Mouse (Mus musculus) liver, embryonic 14 days (tissue): Measurements from ENCODE around the gene Gtf2a1. TPM values are rescaled to one million over a fixed set of nuclear protein-coding genes. Genes with fewer than 3 reads are reported as not detected.

ENCODE experiments used
- polyA plus RNA-seq: library from polyadenylated mRNA; depleted of rRNA; stranded (reverse); fragments of >200 nt; gene quantifications from 2 replicates; pipeline ENCODE4 v1.2.3, GENCODE M21; 2012; rRNA removed

Gene Gtf2a1
- 7.1 and 7.6 TPM in 2 replicates for polyA plus RNA-seq

DNA sequence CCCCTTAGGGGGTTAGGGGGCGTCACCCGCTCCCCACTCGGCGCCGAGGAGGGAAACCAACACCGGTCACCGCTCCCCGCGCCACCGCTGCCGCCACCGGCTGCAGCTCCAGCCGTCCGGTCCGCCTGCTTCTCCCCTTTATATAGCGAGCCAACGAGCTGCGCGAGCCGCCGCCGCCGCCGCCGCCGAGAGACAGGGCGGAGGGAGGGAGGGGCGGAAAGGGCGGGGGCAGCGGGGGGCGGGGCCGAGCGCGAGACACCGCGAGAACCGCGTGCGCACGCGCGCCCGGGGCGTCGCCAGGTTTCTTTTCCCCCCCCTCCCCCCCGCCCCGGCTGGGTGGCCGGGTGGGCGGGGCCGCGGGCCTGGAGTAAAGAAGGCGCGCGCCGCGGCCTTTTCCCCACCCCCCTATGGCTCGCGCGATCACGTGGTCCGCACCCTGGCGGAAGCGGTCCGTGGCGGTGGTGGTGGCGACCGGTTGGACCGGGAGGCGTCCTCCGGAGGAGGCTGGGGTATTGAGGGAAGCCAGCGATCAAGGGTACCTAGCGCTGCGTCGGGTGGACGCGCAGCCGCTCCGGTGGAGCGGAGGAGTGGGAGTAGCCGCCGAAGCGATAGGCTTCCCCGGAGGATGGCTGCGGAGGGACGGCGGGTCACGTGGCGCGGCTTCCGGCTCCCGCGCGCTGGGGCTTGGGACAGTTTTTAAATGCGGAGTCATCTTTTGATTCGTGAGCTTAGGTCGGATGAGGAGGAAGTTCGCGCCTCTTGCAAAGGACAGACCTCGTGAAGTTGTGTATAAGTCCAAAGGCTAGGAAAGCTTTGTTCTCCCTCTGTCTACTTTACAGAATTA, at the start of gene Gtf2a1:
TSS of gene Gtf2a1 (minus strand) at position 641 of the 844 bp plus-strand sequence.

Other genes starting within 250 kb of the Gtf2a1 start
- 9.3 and 9.9 TPM in 2 replicates for gene Cep128, start 206.1 kb downstream of the Gtf2a1 start, polyA plus RNA-seq
- gene Tshr, start 205.9 kb downstream of the Gtf2a1 start, polyA plus RNA-seq, result under 0.01 and 0.06 TPM in 2 replicates
- gene Ston2, start 197.9 kb upstream of the Gtf2a1 start, polyA plus RNA-seq, result 26.9 and 33.0 TPM in 2 replicates